In genomic region chr8:95986410-95986809, GRCm38 (mm10) we compare ENCODE assay signal across 25 mouse cellular contexts.
A peak's percentile ranks its signal among the peaks of the same experiment; 100 is the strongest.
DNase-seq lines count a peak whose midpoint lies in the region; ATAC-seq lines count a peak whose summit lies in the region.
"Had no signal": no experiment of that assay in that cellular context is flagged by ENCODE, and none has a peak within 500 bp of the region (broad histone marks: within the 10 kb centered on the region; RNA-seq: fewer than 3 reads in every experiment).

No protein-coding gene starts in this region.

- ATAC-seq in embryonic facial prominence, embryonic 12.5 days (ENCODE audit: insufficient number of reproducible peaks, insufficient read depth, low FRiP score, low TSS enrichment): no peak
- ATAC-seq in midbrain, embryonic 14.5 days (ENCODE audit: low FRiP score, low TSS enrichment): no peak
- ATAC-seq in erythroblast, adult 5-6 weeks (replicated peaks; ENCODE audit: low FRiP score, poor library complexity, severe bottlenecking): no peak
- ATAC-seq: activated CD4-positive, CD25-positive, alpha-beta regulatory T cell, adult 4 months; inflammation-experienced regulatory T-cells, adult 6 months had no signal

- H3K9ac ChIP-seq in embryonic facial prominence, embryonic 12.5 days: no peak overlapping the region
- H3K9ac ChIP-seq in midbrain, embryonic 14.5 days (replicated peaks; ENCODE audit: low read length): no peak overlapping the region
- H3K9ac ChIP-seq: forebrain, embryonic 15.5 days; heart, embryonic 13.5 days; limb, embryonic 15.5 days; liver, embryonic 14.5 days; lung, embryonic 14.5 days had no signal

- H3K27me3 ChIP-seq in embryonic facial prominence, embryonic 12.5 days: no peaks in the 10 kb centered on the region
- H3K27me3 ChIP-seq in embryonic facial prominence, embryonic 10.5 days (replicated peaks; ENCODE audit: low read depth, poor library complexity, severe bottlenecking): peaks cover 28% of the 10 kb centered on the region
- H3K27me3 ChIP-seq in midbrain, embryonic 14.5 days (ENCODE audit: control insufficient read depth, insufficient read depth, low read length): no peaks in the 10 kb centered on the region
- H3K27me3 ChIP-seq: forebrain, embryonic 15.5 days; heart, embryonic 13.5 days; megakaryocyte, embryonic 14.5 days had no signal

- WGBS in embryonic facial prominence, embryonic 12.5 days: 57% methylated on average over 3 of the region's 3 CpGs
- 62% methylated on average over 3 of the region's 3 CpGs for WGBS in embryonic facial prominence, embryonic 10.5 days
- 23% methylated on average over 3 of the region's 3 CpGs for WGBS in midbrain, embryonic 14.5 days

- no peak overlapping the region for H3K4me3 ChIP-seq in embryonic facial prominence, embryonic 12.5 days
- no peak overlapping the region for H3K4me3 ChIP-seq in embryonic facial prominence, embryonic 10.5 days
- no peak overlapping the region for H3K4me3 ChIP-seq in midbrain, embryonic 14.5 days (replicated peaks; ENCODE audit: low read depth, low read length)
- H3K4me3 ChIP-seq: heart, adult 2 months; limb, embryonic 15.5 days; megakaryocyte, embryonic 14.5 days had no signal

- no peak for DNase-seq in embryonic facial prominence, embryonic 10.5 days (ENCODE audit: low spot score)
- peak; percentile 25 for DNase-seq in retina, postnatal 1 day
- DNase-seq in retina, embryonic 14.5 days (ENCODE audit: low spot score): no peak
- DNase-seq in midbrain, embryonic 14.5 days: no peak
- no peak for DNase-seq in kidney, postnatal 10 days
- DNase-seq in gastrocnemius, postnatal 10 days: no peak
- DNase-seq: adrenal gland, adult 8-10 months; cerebellum, adult 18-20 months; cerebellum, postnatal 36 days; gastrocnemius, postnatal 36 days; heart, adult 2 months; heart, postnatal 14 days; kidney, adult 18-20 months; thymus, adult 18-20 months had no signal

- H3K36me3 ChIP-seq in embryonic facial prominence, embryonic 12.5 days: no peaks in the 10 kb centered on the region
- H3K36me3 ChIP-seq in embryonic facial prominence, embryonic 10.5 days (replicated peaks): no peaks in the 10 kb centered on the region
- no peaks in the 10 kb centered on the region for H3K36me3 ChIP-seq in midbrain, embryonic 14.5 days (ENCODE audit: control insufficient read depth, insufficient read depth, low read length)
- H3K36me3 ChIP-seq: forebrain, embryonic 15.5 days; heart, embryonic 13.5 days; limb, embryonic 15.5 days had no signal

- H3K9me3 ChIP-seq in embryonic facial prominence, embryonic 12.5 days: no peaks in the 10 kb centered on the region
- no peaks in the 10 kb centered on the region for H3K9me3 ChIP-seq in embryonic facial prominence, embryonic 10.5 days
- no peaks in the 10 kb centered on the region for H3K9me3 ChIP-seq in midbrain, embryonic 14.5 days (ENCODE audit: control insufficient read depth, low read length)
- H3K9me3 ChIP-seq: forebrain, embryonic 15.5 days; heart, embryonic 13.5 days; limb, embryonic 15.5 days; megakaryocyte, embryonic 14.5 days had no signal

- peak overlapping the region; percentile 44; the same call in 1 of the 2 replicates for H3K4me2 ChIP-seq in embryonic facial prominence, embryonic 12.5 days (replicated peaks)
- peak overlapping the region; percentile 52; the same call in 1 of the 2 replicates for H3K4me2 ChIP-seq in midbrain, embryonic 14.5 days (ENCODE audit: low read length)
- H3K4me2 ChIP-seq: limb, embryonic 15.5 days had no signal

- no peak overlapping the region for H3K27ac ChIP-seq in embryonic facial prominence, embryonic 12.5 days
- H3K27ac ChIP-seq in embryonic facial prominence, embryonic 10.5 days (replicated peaks): no peak overlapping the region
- H3K27ac ChIP-seq in midbrain, embryonic 14.5 days (replicated peaks; ENCODE audit: low read depth, low read length): no peak overlapping the region
- H3K27ac ChIP-seq: forebrain, embryonic 15.5 days; heart, adult 2 months; heart, embryonic 13.5 days; kidney, postnatal 0 days; limb, embryonic 15.5 days; liver, embryonic 14.5 days had no signal

- H3K4me1 ChIP-seq in embryonic facial prominence, embryonic 12.5 days: 0 out of 2 replicates have a peak, but pooled peaks cover 4% of the 10 kb centered on the region
- H3K4me1 ChIP-seq in embryonic facial prominence, embryonic 10.5 days: peaks cover 9% of the 10 kb centered on the region; the same call in 1 of the 2 replicates
- H3K4me1 ChIP-seq in midbrain, embryonic 14.5 days (ENCODE audit: control insufficient read depth, insufficient read depth, low read length): no peaks in the 10 kb centered on the region
- H3K4me1 ChIP-seq: heart, embryonic 13.5 days; limb, embryonic 15.5 days; megakaryocyte, embryonic 14.5 days had no signal
